ENCODE assay signal across 8 mouse cellular contexts in genomic region chr8:3676131-3676992, GRCm38 (mm10). TPM values are rescaled to one million over a fixed set of nuclear protein-coding genes. Genes with fewer than 3 reads are reported as not detected.
DNase-seq lines count a peak whose midpoint lies in the region; ATAC-seq and TF ChIP-seq lines count a peak whose summit lies in the region.

Trappc5 (plus strand) TSS chr8:3676299.

- WGBS in forebrain, embryonic 11.5 days = 1% methylated on average over 61 of the region's 61 CpGs
- WGBS in heart, embryonic 16.5 days = 1% methylated on average over 61 of the region's 61 CpGs
- WGBS in liver, embryonic 15.5 days (ENCODE audit: insufficient replicate concordance) = 1% methylated on average over 61 of the region's 61 CpGs
- WGBS in neural tube, embryonic 12.5 days = 2% methylated on average over 61 of the region's 61 CpGs

- no peaks in the 10 kb centered on the region for H3K9me3 ChIP-seq in CH12.LX (replicated peaks; ENCODE audit: low read length)
- no peaks in the 10 kb centered on the region for H3K9me3 ChIP-seq in forebrain, embryonic 11.5 days (ENCODE audit: control insufficient read depth, low read length)
- H3K9me3 ChIP-seq in heart, embryonic 16.5 days (replicated peaks; ENCODE audit: control insufficient read depth, low read length) = no peaks in the 10 kb centered on the region
- H3K9me3 ChIP-seq in liver, embryonic 15.5 days (replicated peaks) = no peaks in the 10 kb centered on the region
- H3K9me3 ChIP-seq in neural tube, embryonic 12.5 days = no peaks in the 10 kb centered on the region

- H3K79me2 ChIP-seq in CH12.LX (replicated peaks; ENCODE audit: control insufficient read depth, extremely low read depth, insufficient read depth, poor library complexity, severe bottlenecking) = peaks cover 21% of the 10 kb centered on the region; the same call in 1 of the 2 replicates

- peaks cover 25% of the 10 kb centered on the region for H3K27me3 ChIP-seq in CH12.LX (replicated peaks)
- H3K27me3 ChIP-seq in forebrain, embryonic 11.5 days (ENCODE audit: control insufficient read depth, insufficient read depth, low read length) = no peaks in the 10 kb centered on the region
- no peaks in the 10 kb centered on the region for H3K27me3 ChIP-seq in heart, embryonic 16.5 days (ENCODE audit: control insufficient read depth, insufficient read depth, low read length)
- H3K27me3 ChIP-seq in liver, embryonic 15.5 days = no peaks in the 10 kb centered on the region
- H3K27me3 ChIP-seq in neural tube, embryonic 12.5 days (replicated peaks) = no peaks in the 10 kb centered on the region

- dilution Hi-C loops in CH12.LX (cut with MboI; ENCODE audit: extremely low pct_ligation_motif_present, extremely low pct_unique_long_range_greater_than_20kb, low sequenced_read_pairs) = no loop called here

- H3K9ac ChIP-seq in CH12.LX (ENCODE audit: insufficient read depth, low read depth) = peak within 1 kb of the TSS; percentile 99
- peak within 1 kb of the TSS; percentile 97 for H3K9ac ChIP-seq in forebrain, embryonic 11.5 days (ENCODE audit: low read length)
- H3K9ac ChIP-seq in heart, embryonic 16.5 days (ENCODE audit: low read length) = peak within 1 kb of the TSS; percentile 97
- peak within 1 kb of the TSS; percentile 93 for H3K9ac ChIP-seq in liver, embryonic 15.5 days
- H3K9ac ChIP-seq in neural tube, embryonic 12.5 days = peak within 1 kb of the TSS; percentile 94

- peak within 1 kb of the TSS; percentile 85 for H3K4me2 ChIP-seq in CH12.LX (ENCODE audit: insufficient read depth, low read depth, poor library complexity, severe bottlenecking)
- peak within 1 kb of the TSS; percentile 80 for H3K4me2 ChIP-seq in forebrain, embryonic 11.5 days (ENCODE audit: low read depth, low read length, severe bottlenecking)
- H3K4me2 ChIP-seq in heart, embryonic 16.5 days (ENCODE audit: low read depth, low read length) = peak within 1 kb of the TSS; percentile 89
- peak within 1 kb of the TSS; percentile 82 for H3K4me2 ChIP-seq in liver, embryonic 15.5 days
- peak within 1 kb of the TSS; percentile 77 for H3K4me2 ChIP-seq in neural tube, embryonic 12.5 days (replicated peaks)

- peaks cover 0 to 42% of the 10 kb centered on the region in 2 experiments; a peak in 2 of 4 replicates for H3K4me1 ChIP-seq in CH12.LX (ENCODE audit: control insufficient read depth in 1 of 2, insufficient read depth in 2 of 2)
- peaks cover 3% of the 10 kb centered on the region; the same call in 1 of the 2 replicates for H3K4me1 ChIP-seq in forebrain, embryonic 11.5 days (replicated peaks; ENCODE audit: control insufficient read depth, insufficient read depth, low read length)
- H3K4me1 ChIP-seq in heart, embryonic 16.5 days (ENCODE audit: control insufficient read depth, insufficient read depth, low read length) = peaks cover 13% of the 10 kb centered on the region
- H3K4me1 ChIP-seq in liver, embryonic 15.5 days (replicated peaks) = peaks cover 35% of the 10 kb centered on the region
- peaks cover 10% of the 10 kb centered on the region for H3K4me1 ChIP-seq in neural tube, embryonic 12.5 days

- H3K27ac ChIP-seq in CH12.LX (ENCODE audit: insufficient read depth, low read depth) = peak within 1 kb of the TSS; percentile 52; the same call in 1 of the 2 replicates
- peak within 1 kb of the TSS; percentile 84 for H3K27ac ChIP-seq in forebrain, embryonic 11.5 days (ENCODE audit: low read depth, low read length)
- peak within 1 kb of the TSS; percentile 91 for H3K27ac ChIP-seq in heart, embryonic 16.5 days (ENCODE audit: low read length)
- peak within 1 kb of the TSS; percentile 86 for H3K27ac ChIP-seq in liver, embryonic 15.5 days (replicated peaks)
- peak within 1 kb of the TSS; percentile 70 for H3K27ac ChIP-seq in neural tube, embryonic 12.5 days

- peaks cover 19 to 31% of the 10 kb centered on the region in 2 experiments for H3K36me3 ChIP-seq in CH12.LX (replicated peaks in 1 of 2; ENCODE audit: control insufficient read depth in 1 of 2, insufficient read depth in 1 of 2, low read length in 1 of 2)
- H3K36me3 ChIP-seq in forebrain, embryonic 11.5 days (ENCODE audit: control insufficient read depth, insufficient read depth, low read length) = peaks cover 7% of the 10 kb centered on the region
- H3K36me3 ChIP-seq in heart, embryonic 16.5 days (ENCODE audit: control insufficient read depth, insufficient read depth) = peaks cover 22% of the 10 kb centered on the region
- peaks cover 21% of the 10 kb centered on the region for H3K36me3 ChIP-seq in liver, embryonic 15.5 days (replicated peaks)
- peaks cover 23% of the 10 kb centered on the region for H3K36me3 ChIP-seq in neural tube, embryonic 12.5 days

- DNase-seq in CH12.LX (ENCODE audit: extremely low read depth) = peak; percentile 91
- DNase-seq in c-Kit-positive CD71-positive TER-119-negative erythroid progenitor cells, embryonic 14.5 days (ENCODE audit: low read depth) = peak; percentile 83
- DNase-seq in forebrain, embryonic 11.5 days (ENCODE audit: low spot score) = peak; percentile 96
- peak; percentile 95 to 96 for DNase-seq in kidney, postnatal 36 days
- peak; percentile 82 for DNase-seq in telencephalon, adult 2 months (ENCODE audit: low read depth, low spot score)

- peak; percentile 37 to 92 for TF ChIP-seq CTCF in CH12.LX (conservative IDR thresholded peaks at IDR 0.05 in 1 of 2, IDR thresholded peaks at IDR 0.05 in 1 of 2; ENCODE audit: low read depth in 2 of 2, low read length in 2 of 2)

- TF ChIP-seq RAD21 in CH12.LX (IDR thresholded peaks at IDR 0.05; ENCODE audit: low read depth, low read length) = peak; percentile 79

- H3K4me3 ChIP-seq in CH12.LX (replicated peaks in 1 of 3; ENCODE audit: low read depth in 2 of 3, low read length in 2 of 3, poor library complexity in 1 of 3) = peak within 1 kb of the TSS; percentile 70 to 97 (median 95)
- H3K4me3 ChIP-seq in forebrain, embryonic 11.5 days (ENCODE audit: low read depth, low read length) = peak within 1 kb of the TSS; percentile 90
- H3K4me3 ChIP-seq in heart, embryonic 16.5 days (ENCODE audit: low read length) = peak within 1 kb of the TSS; percentile 96
- H3K4me3 ChIP-seq in liver, embryonic 15.5 days (replicated peaks) = peak within 1 kb of the TSS; percentile 85
- peak within 1 kb of the TSS; percentile 81 for H3K4me3 ChIP-seq in neural tube, embryonic 12.5 days

- no peak for TF ChIP-seq EP300 in CH12.LX (IDR thresholded peaks at IDR 0.05; ENCODE audit: low read length)

- in situ Hi-C loops in CH12.LX (cut with MboI; ENCODE audit: low pct_ligation_motif_present, low pct_unique_long_range_greater_than_20kb, low sequenced_read_pairs) = loop anchor here (10.0 kb wide), 2 partner anchors 212 to 322 kb away; partner anchors contain the start of genes A430078G23Rik and Pex11g

- peak; percentile 82 for ATAC-seq in forebrain, embryonic 11.5 days (replicated peaks; ENCODE audit: low FRiP score)
- peak; percentile 90 for ATAC-seq in heart, embryonic 16.5 days (replicated peaks; ENCODE audit: extremely low read depth, insufficient read depth, low FRiP score)
- peak; percentile 92 for ATAC-seq in liver, embryonic 15.5 days (ENCODE audit: insufficient read depth)
- peak; percentile 79 for ATAC-seq in neural tube, embryonic 12.5 days (ENCODE audit: low FRiP score, low read depth)

- peak; percentile 86 for TF ChIP-seq POLR2A in CH12.LX (IDR thresholded peaks at IDR 0.05; ENCODE audit: low read depth, low read length)

TF ChIP-seq in CH12.LX, 34 proteins besides CTCF, POLR2A, EP300 and RAD21 (continues in another document):
- TF ChIP-seq ZC3H11A (IDR thresholded peaks at IDR 0.05; ENCODE audit: low read depth, low read length) (no peak), NRF1 (IDR thresholded peaks at IDR 0.05; ENCODE audit: low read depth, low read length) (peak; percentile 96), SIN3A (IDR thresholded peaks at IDR 0.05; ENCODE audit: low read length) (no peak), POLR2AphosphoS2 (IDR thresholded peaks at IDR 0.05; ENCODE audit: low read depth, low read length) (0 out of 2 replicates have a peak, but pooled peaks have one; percentile 47), MXI1 (IDR thresholded peaks at IDR 0.05; ENCODE audit: low read depth, low read length) (0 out of 2 replicates have a peak, but pooled peaks have one; percentile 11), SMC3 (IDR thresholded peaks at IDR 0.05; ENCODE audit: low read depth, low read length) (peak; percentile 64), MAZ (IDR thresholded peaks at IDR 0.05; ENCODE audit: low read depth, low read length) (peak; percentile 93), JUN (IDR thresholded peaks at IDR 0.05; ENCODE audit: insufficient read depth, low read depth, low read length) (no peak), RCOR1 (conservative IDR thresholded peaks at IDR 0.05; ENCODE audit: low read depth, low read length) (no peak; the same call in 1 of the 2 replicates), USF1 (IDR thresholded peaks at IDR 0.05; ENCODE audit: low read depth, low read length) (peak; percentile 23; the same call in 1 of the 2 replicates), JUND (conservative IDR thresholded peaks at IDR 0.05; ENCODE audit: low read depth, low read length) (no peak), UBTF (IDR thresholded peaks at IDR 0.05; ENCODE audit: low read depth, low read length) (no peak), PAX5 (IDR thresholded peaks at IDR 0.05; ENCODE audit: low read length) (no peak), ZKSCAN1 (IDR thresholded peaks at IDR 0.05; ENCODE audit: borderline replicate concordance, low read depth, low read length) (no peak), ETS1 (conservative IDR thresholded peaks at IDR 0.05; ENCODE audit: low read depth, low read length) (no peak), IRF4 (IDR thresholded peaks at IDR 0.05; ENCODE audit: low read depth, low read length) (peak; percentile 27; the same call in 1 of the 2 replicates), TBP (conservative IDR thresholded peaks at IDR 0.05; ENCODE audit: low read depth, low read length) (0 out of 2 replicates have a peak, but pooled peaks have one; percentile 34), GABPA (IDR thresholded peaks at IDR 0.05; ENCODE audit: insufficient replicate concordance, low read depth, low read length) (no peak), E2F4 (IDR thresholded peaks at IDR 0.05; ENCODE audit: insufficient replicate concordance, low read depth, low read length) (no peak), USF2 (conservative IDR thresholded peaks at IDR 0.05; ENCODE audit: low read depth, low read length) (no peak), MAX (IDR thresholded peaks at IDR 0.05; ENCODE audit: low read length) (peak; percentile 88)

RNA-seq across cellular contexts. Expression of gene Trappc5, which starts in this region (rescaled TPM):
- total RNA-seq in CH12.LX (2012; rRNA removed) = 21.5 and 22.2 TPM in 2 replicates
- 26.8 and 27.4 TPM in 2 replicates for total RNA-seq in CH12.LX (2014; rRNA removed)
- 22.4 and 24.4 TPM in 2 replicates for polyA plus RNA-seq in CH12.LX (2012; ENCODE audit: insufficient read length, low read depth)
- 34.3 and 42.9 TPM in 2 replicates for polyA plus RNA-seq in forebrain, embryonic 11.5 days (2014; fragmentation: Nextera tagmentation; extraction: Ambion mirVana)
- 32.4 and 35.2 TPM in 2 replicates for polyA plus RNA-seq in heart, embryonic 16.5 days (2015; fragmentation: Nextera tagmentation; extraction: Ambion mirVana)
- polyA plus RNA-seq in liver, embryonic 15.5 days (2015; fragmentation: Nextera tagmentation; extraction: Ambion mirVana) = 13.2 and 15.1 TPM in 2 replicates
- polyA plus RNA-seq in neural tube, embryonic 12.5 days (2016; fragmentation: Nextera tagmentation; extraction: Ambion mirVana) = 44.5 and 45.6 TPM in 2 replicates

Comparison
In these comparisons a context has a peak if more than half of its experiments do, and no peak if none do; other contexts are left out.
1. Peak in every context shown above with its lines: DNase-seq, ATAC-seq, H3K4me3 ChIP-seq and H3K27ac ChIP-seq.